Mouse (Mus musculus): ENCODE results near the gene Rbfox1. TPM values are rescaled to one million over a fixed set of nuclear protein-coding genes. Genes with fewer than 3 reads are reported as not detected.

Rbfox1 gene
- not detected for total RNA-seq (2023)

GRCm38 (mm10) chr16:5884746-5885689 is at the start of gene Rbfox1:
TSS of gene Rbfox1 (plus strand) at chr16:5885355.

Data from CD8-positive naive resting alpha-beta T cell, adult 57 days (primary cell).